Mouse (Mus musculus): Measurements from ENCODE around the gene Cenpf. TPM values are rescaled to one million over a fixed set of nuclear protein-coding genes. Genes with fewer than 3 reads are reported as not detected.

The Cenpf gene
- polyA plus RNA-seq, 2 experiments, result 12.0 to 43.2 TPM

GRCm38 (mm10) chr1:189624756-189625155 is 63.1 kb downstream of the Cenpf start:
- no peak overlapping the region for H3K27ac ChIP-seq
- no peak overlapping the region for H3K4me2 ChIP-seq (ENCODE audit: low read depth)
- DNase-seq (ENCODE audit: low read depth in 3 of 3, low spot score in 3 of 3) (no peak), ATAC-seq (ENCODE audit: insufficient read depth) (no peak)
- TF ChIP-seq CTCF (IDR thresholded peaks at IDR 0.05; ENCODE audit: low read depth), result no peak
- TF ChIP-seq EP300 (IDR thresholded peaks at IDR 0.05; ENCODE audit: low read depth), result no peak
- no peak overlapping the region for H3K4me3 ChIP-seq (ENCODE audit: insufficient read depth in 1 of 2, low read depth in 2 of 2, low read length in 2 of 2)
- no peaks in the 10 kb centered on the region for H3K4me1 ChIP-seq (replicated peaks; ENCODE audit: control insufficient read depth in 2 of 2, insufficient read depth in 2 of 2, low read length in 1 of 2)
- no peaks in the 10 kb centered on the region for H3K27me3 ChIP-seq (ENCODE audit: control insufficient read depth, insufficient read depth, low read length)
- H3K9me3 ChIP-seq (ENCODE audit: control insufficient read depth, low read length), result no peaks in the 10 kb centered on the region
- 68% methylated on average over 7 of the region's 7 CpGs for WGBS (ENCODE audit: insufficient replicate concordance)
- H3K9ac ChIP-seq (replicated peaks), result no peak overlapping the region
- H3K36me3 ChIP-seq (replicated peaks; ENCODE audit: control insufficient read depth, insufficient read depth, low read depth), result no peaks in the 10 kb centered on the region

DNA sequence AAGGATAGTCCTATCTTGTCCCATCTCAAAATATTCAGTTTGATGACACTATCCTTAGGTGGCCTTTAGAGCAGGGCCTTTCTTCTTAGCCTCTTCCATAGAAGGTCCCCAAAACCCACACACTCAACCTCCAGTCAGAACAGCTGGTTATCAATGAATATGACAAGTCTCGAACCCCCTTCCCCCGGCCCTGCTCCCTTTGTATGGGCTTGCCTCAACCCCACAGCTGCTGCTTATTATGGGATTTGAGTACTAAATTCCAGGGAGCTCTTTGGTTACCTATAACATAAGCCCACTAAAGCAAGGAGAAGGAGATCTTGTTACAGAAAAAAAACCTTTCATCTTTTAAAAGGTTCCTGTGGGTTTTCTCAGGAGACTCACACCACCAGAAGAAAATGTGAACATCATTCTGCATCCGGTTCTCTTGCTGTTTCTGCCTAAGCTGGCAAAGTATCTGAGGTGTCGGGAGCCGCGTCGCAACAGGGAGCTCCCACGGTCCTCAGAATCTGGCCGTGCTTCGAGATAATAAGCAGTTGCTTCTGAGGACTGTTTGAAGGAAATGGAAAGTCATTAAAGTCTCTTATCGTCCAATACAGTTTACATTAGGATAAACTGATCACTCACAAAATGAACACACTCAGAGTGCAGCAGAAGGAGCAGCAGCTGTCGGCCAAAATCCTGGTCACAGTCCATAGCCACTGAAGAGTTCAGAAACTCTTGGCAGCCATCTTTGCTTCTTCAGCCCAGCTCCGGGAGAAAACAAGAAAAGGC is 68.7 kb downstream of the Cenpf start:
- no peak for ATAC-seq (ENCODE audit: insufficient read depth)
- TF ChIP-seq CTCF (IDR thresholded peaks at IDR 0.05; ENCODE audit: low read depth) (no peak), EP300 (IDR thresholded peaks at IDR 0.05; ENCODE audit: low read depth) (no peak)
- no peak overlapping the region for H3K27ac ChIP-seq

GRCm38 (mm10) chr1:189617381-189617780 is 70.5 kb downstream of the Cenpf start:
- ATAC-seq (ENCODE audit: insufficient read depth), result no peak

More for the DNA sequence above, 68.7 kb downstream of the Cenpf start:
- no peak for DNase-seq (ENCODE audit: low read depth in 3 of 3, low spot score in 3 of 3)
- Histone ChIP-seq H3K4me1 (replicated peaks; ENCODE audit: control insufficient read depth in 2 of 2, insufficient read depth in 2 of 2, low read length in 1 of 2) (no peaks in the 10 kb centered on the region), H3K9ac (replicated peaks) (no peak overlapping the region), H3K4me2 (ENCODE audit: low read depth) (no peak overlapping the region), H3K4me3 (ENCODE audit: insufficient read depth in 1 of 2, low read depth in 2 of 2, low read length in 2 of 2) (no peak overlapping the region), H3K27me3 (ENCODE audit: control insufficient read depth, insufficient read depth, low read length) (no peaks in the 10 kb centered on the region), H3K36me3 (replicated peaks; ENCODE audit: control insufficient read depth, insufficient read depth, low read depth) (no peaks in the 10 kb centered on the region), H3K9me3 (ENCODE audit: control insufficient read depth, low read length) (no peaks in the 10 kb centered on the region)
- WGBS (ENCODE audit: insufficient replicate concordance), result 60% methylated on average over 13 of the region's 13 CpGs

DNA sequence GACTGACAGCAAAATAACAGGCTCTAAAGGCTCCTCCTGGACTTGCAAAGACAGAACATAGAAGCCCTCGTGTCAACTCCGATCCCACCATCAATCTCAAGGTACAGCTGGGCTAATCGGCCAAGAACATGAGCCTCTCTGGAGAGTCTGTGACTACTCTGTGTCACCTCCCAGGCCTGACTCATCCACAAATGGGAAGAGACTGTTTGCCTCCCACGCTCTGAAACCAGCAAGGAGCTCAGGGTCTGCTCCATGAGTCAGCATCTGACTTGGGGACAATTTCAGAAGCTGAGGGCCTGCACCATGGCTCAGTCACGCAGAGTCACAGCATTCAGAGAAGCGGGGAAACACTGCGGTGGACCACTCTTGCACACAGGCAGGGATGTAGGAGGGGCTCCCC is 72.6 kb downstream of the Cenpf start:
- Histone ChIP-seq H3K4me1 (replicated peaks; ENCODE audit: control insufficient read depth in 2 of 2, insufficient read depth in 2 of 2, low read length in 1 of 2) (no peaks in the 10 kb centered on the region), H3K4me2 (ENCODE audit: low read depth) (no peak overlapping the region), H3K27ac (no peak overlapping the region), H3K9ac (replicated peaks) (no peak overlapping the region), H3K9me3 (ENCODE audit: control insufficient read depth, low read length) (no peaks in the 10 kb centered on the region), H3K4me3 (ENCODE audit: insufficient read depth in 1 of 2, low read depth in 2 of 2, low read length in 2 of 2) (no peak overlapping the region), H3K27me3 (ENCODE audit: control insufficient read depth, insufficient read depth, low read length) (no peaks in the 10 kb centered on the region), H3K36me3 (replicated peaks; ENCODE audit: control insufficient read depth, insufficient read depth, low read depth) (no peaks in the 10 kb centered on the region)
- no peak for DNase-seq (ENCODE audit: low read depth in 3 of 3, low spot score in 3 of 3)
- WGBS (ENCODE audit: insufficient replicate concordance), result 74% methylated on average over 7 of the region's 7 CpGs
- ATAC-seq (ENCODE audit: insufficient read depth), result no peak
- TF ChIP-seq EP300 (IDR thresholded peaks at IDR 0.05; ENCODE audit: low read depth), result no peak
- no peak for TF ChIP-seq CTCF (IDR thresholded peaks at IDR 0.05; ENCODE audit: low read depth)

More at GRCm38 (mm10) chr1:189617381-189617780, 70.5 kb downstream of the Cenpf start:
- no peaks in the 10 kb centered on the region for H3K4me1 ChIP-seq (replicated peaks; ENCODE audit: control insufficient read depth in 2 of 2, insufficient read depth in 2 of 2, low read length in 1 of 2)
- no peak overlapping the region for H3K4me3 ChIP-seq (ENCODE audit: insufficient read depth in 1 of 2, low read depth in 2 of 2, low read length in 2 of 2)
- no peaks in the 10 kb centered on the region for H3K27me3 ChIP-seq (ENCODE audit: control insufficient read depth, insufficient read depth, low read length)
- DNase-seq (ENCODE audit: low read depth in 3 of 3, low spot score in 3 of 3), result no peak
- no peaks in the 10 kb centered on the region for H3K9me3 ChIP-seq (ENCODE audit: control insufficient read depth, low read length)
- no peaks in the 10 kb centered on the region for H3K36me3 ChIP-seq (replicated peaks; ENCODE audit: control insufficient read depth, insufficient read depth, low read depth)
- no peak overlapping the region for H3K27ac ChIP-seq
- WGBS (ENCODE audit: insufficient replicate concordance), result 61% methylated on average over 5 of the region's 5 CpGs
- TF ChIP-seq CTCF (IDR thresholded peaks at IDR 0.05; ENCODE audit: low read depth) (no peak), EP300 (IDR thresholded peaks at IDR 0.05; ENCODE audit: low read depth) (no peak)
- no peak overlapping the region for H3K4me2 ChIP-seq (ENCODE audit: low read depth)
- H3K9ac ChIP-seq (replicated peaks), result no peak overlapping the region

- H3K9ac ChIP-seq (replicated peaks), result no peak overlapping the region
- H3K36me3 ChIP-seq (replicated peaks; ENCODE audit: control insufficient read depth, insufficient read depth, low read depth), result no peaks in the 10 kb centered on the region
- no peak overlapping the region for H3K4me3 ChIP-seq (ENCODE audit: insufficient read depth in 1 of 2, low read depth in 2 of 2, low read length in 2 of 2)
- TF ChIP-seq CTCF (IDR thresholded peaks at IDR 0.05; ENCODE audit: low read depth), result no peak
- no peak for TF ChIP-seq EP300 (IDR thresholded peaks at IDR 0.05; ENCODE audit: low read depth)
- DNase-seq (ENCODE audit: low read depth in 3 of 3, low spot score in 3 of 3) (no peak), ATAC-seq (ENCODE audit: insufficient read depth) (no peak)
- no peaks in the 10 kb centered on the region for H3K4me1 ChIP-seq (replicated peaks; ENCODE audit: control insufficient read depth in 2 of 2, insufficient read depth in 2 of 2, low read length in 1 of 2)
- no peak overlapping the region for H3K4me2 ChIP-seq (ENCODE audit: low read depth)
- H3K9me3 ChIP-seq (ENCODE audit: control insufficient read depth, low read length), result no peaks in the 10 kb centered on the region
- no peak overlapping the region for H3K27ac ChIP-seq
- no peaks in the 10 kb centered on the region for H3K27me3 ChIP-seq (ENCODE audit: control insufficient read depth, insufficient read depth, low read length)
- 33% methylated on average over 7 of the region's 7 CpGs for WGBS (ENCODE audit: insufficient replicate concordance)
Observed at GRCm38 (mm10) chr1:189613076-189613475, 74.8 kb downstream of the Cenpf start.

All from liver, embryonic 14.5 days (tissue).